Mouse (Mus musculus) stomach, embryonic 16.5 days (tissue): Measurements from ENCODE around the gene Leprot. TPM values are rescaled to one million over a fixed set of nuclear protein-coding genes. Genes with fewer than 3 reads are reported as not detected.

Source experiments
- ATAC-seq: fragments of 200-750 bp; cut with Nextera tagmentation; 2 replicates; pipeline ENCODE4 v1.8.0; 2017; ENCODE audit warnings: moderate number of reproducible peaks, moderate TSS enrichment; ENCODE audit not compliant: insufficient read depth, low FRiP score
- H3K27ac ChIP-seq: fragments of 300-500 bp; sonication (generic); 2 replicates; pipeline ENCODE4 v1.5.1; 2014; ENCODE audit warnings: low read length
- H3K27me3 ChIP-seq: fragments of 300-500 bp; sonication (generic); 2 replicates; pipeline ENCODE4 v1.6.1; 2014; ENCODE audit warnings: low read length, control low read depth, mixed read lengths; ENCODE audit not compliant: control insufficient read depth, insufficient read depth
- H3K36me3 ChIP-seq: fragments of 300-500 bp; sonication (generic); 2 replicates; pipeline ENCODE4 v1.6.1; 2014; ENCODE audit warnings: low read length; ENCODE audit not compliant: control insufficient read depth, insufficient read depth
- H3K4me1 ChIP-seq: fragments of 300-500 bp; sonication (generic); 2 replicates; pipeline ENCODE4 v1.6.1; 2014; ENCODE audit warnings: low read length, control low read depth, mixed read lengths; ENCODE audit not compliant: control insufficient read depth, insufficient read depth
- H3K4me2 ChIP-seq: fragments of 300-500 bp; sonication (generic); 2 replicates; pipeline ENCODE4 v1.6.1; 2014; ENCODE audit warnings: low read depth, low read length, mixed read lengths
- H3K4me3 ChIP-seq: fragments of 300-500 bp; sonication (generic); replicated peaks from 2 replicates; pipeline ENCODE4 v1.5.1; 2014; ENCODE audit warnings: mild to moderate bottlenecking, low read length
- H3K9ac ChIP-seq: fragments of 300-500 bp; sonication (generic); 2 replicates; pipeline ENCODE4 v1.6.1; 2014; ENCODE audit warnings: low read length
- H3K9me3 ChIP-seq: fragments of 300-500 bp; sonication (generic); replicated peaks from 2 replicates; pipeline ENCODE4 v1.6.1; 2016; ENCODE audit warnings: low read length, control low read depth; ENCODE audit not compliant: control insufficient read depth
- WGBS: fragments of 180-500 bp; shearing (Covaris S2); extraction: QIAGEN DNeasy Blood & Tissue Kit; methylation state at CpG from one replicate; pipeline ENCODE4 v1.1.7; 2014; 5-methylcytosine and 5-hydroxymethylcytosine counted together
- polyA plus RNA-seq: library from polyadenylated mRNA; unstranded; fragments of >200 nt; fragmentation: Nextera tagmentation; extraction: Ambion mirVana; gene quantifications from 2 replicates; pipeline ENCODE4 v1.2.1, GENCODE M21; 2015

Leprot gene
- polyA plus RNA-seq, 1 experiment from 2014 or later, result 94.9 TPM

- no peak overlapping the region for H3K4me3 ChIP-seq
- H3K4me2 ChIP-seq, result no peak overlapping the region
- no peaks in the 10 kb centered on the region for H3K4me1 ChIP-seq
- peaks cover 4% of the 10 kb centered on the region for H3K36me3 ChIP-seq
- no peak overlapping the region for H3K9ac ChIP-seq
- no peak for ATAC-seq
- 80% methylated on average over 4 of the region's 4 CpGs for WGBS
- no peaks in the 10 kb centered on the region for H3K9me3 ChIP-seq
- no peaks in the 10 kb centered on the region for H3K27me3 ChIP-seq
- H3K27ac ChIP-seq, result no peak overlapping the region
These were observed 7.4 kb downstream of the Leprot start for GRCm38 (mm10) chr4:101654788-101655414.

GRCm38 (mm10) chr4:101655415-101655790, 7.9 kb downstream of the Leprot start:
- no peak overlapping the region for H3K27ac ChIP-seq
- H3K4me1 ChIP-seq, result no peaks in the 10 kb centered on the region
- peaks cover 4% of the 10 kb centered on the region for H3K36me3 ChIP-seq
- 91% methylated on average over 7 of the region's 7 CpGs for WGBS
- H3K4me2 ChIP-seq, result no peak overlapping the region
- H3K4me3 ChIP-seq, result no peak overlapping the region
- H3K9me3 ChIP-seq, result no peaks in the 10 kb centered on the region
- no peak overlapping the region for H3K9ac ChIP-seq
- H3K27me3 ChIP-seq, result no peaks in the 10 kb centered on the region
- no peak for ATAC-seq

- H3K27ac ChIP-seq, result no peak overlapping the region
- no peak overlapping the region for H3K4me2 ChIP-seq
- H3K27me3 ChIP-seq, result no peaks in the 10 kb centered on the region
- H3K4me1 ChIP-seq, result no peaks in the 10 kb centered on the region
- H3K4me3 ChIP-seq, result no peak overlapping the region
- WGBS, result 86% methylated on average over 15 of the region's 15 CpGs
- ATAC-seq, result no peak
- H3K36me3 ChIP-seq, result peaks cover 8% of the 10 kb centered on the region
- H3K9me3 ChIP-seq, result no peaks in the 10 kb centered on the region
- H3K9ac ChIP-seq, result no peak overlapping the region
These were observed 8.5 kb downstream of the Leprot start for GRCm38 (mm10) chr4:101656056-101656455.

- 41% methylated on average over 6 of the region's 6 CpGs for WGBS
- H3K9me3 ChIP-seq, result no peaks in the 10 kb centered on the region
- H3K9ac ChIP-seq, result no peak overlapping the region
- H3K27ac ChIP-seq, result no peak overlapping the region
- H3K36me3 ChIP-seq, result peaks cover 8% of the 10 kb centered on the region
- no peak overlapping the region for H3K4me2 ChIP-seq
- 0 out of 2 replicates have a peak, but pooled peaks have one; percentile 33 for ATAC-seq
- no peaks in the 10 kb centered on the region for H3K4me1 ChIP-seq
- H3K27me3 ChIP-seq, result no peaks in the 10 kb centered on the region
- H3K4me3 ChIP-seq, result no peak overlapping the region
These were observed 9.5 kb downstream of the Leprot start for GRCm38 (mm10) chr4:101656956-101657570.

- Histone ChIP-seq H3K4me2 (no peak overlapping the region), H3K27me3 (no peaks in the 10 kb centered on the region), H3K9me3 (no peaks in the 10 kb centered on the region), H3K4me1 (no peaks in the 10 kb centered on the region), H3K9ac (no peak overlapping the region), H3K27ac (no peak overlapping the region), H3K36me3 (peaks cover 8% of the 10 kb centered on the region), H3K4me3 (no peak overlapping the region)
- ATAC-seq, result no peak
- WGBS, result 69% methylated on average over 9 of the region's 9 CpGs
These were observed 16.7 kb downstream of the Leprot start for GRCm38 (mm10) chr4:101664160-101664750.

GRCm38 (mm10) chr4:101664766-101665165, 17.2 kb downstream of the Leprot start:
- Histone ChIP-seq H3K4me2 (no peak overlapping the region), H3K36me3 (peaks cover 5% of the 10 kb centered on the region), H3K4me3 (no peak overlapping the region), H3K27ac (no peak overlapping the region), H3K9ac (no peak overlapping the region), H3K27me3 (no peaks in the 10 kb centered on the region), H3K4me1 (no peaks in the 10 kb centered on the region), H3K9me3 (no peaks in the 10 kb centered on the region)
- WGBS, result 90% methylated on average over 4 of the region's 4 CpGs
- ATAC-seq, result no peak

GRCm38 (mm10) chr4:101669161-101669560, 21.6 kb downstream of the Leprot start:
- Histone ChIP-seq H3K4me1 (no peaks in the 10 kb centered on the region), H3K9ac (no peak overlapping the region), H3K4me2 (no peak overlapping the region), H3K36me3 (no peaks in the 10 kb centered on the region), H3K4me3 (no peak overlapping the region), H3K27me3 (no peaks in the 10 kb centered on the region), H3K9me3 (no peaks in the 10 kb centered on the region), H3K27ac (no peak overlapping the region)
- WGBS, result 70% methylated on average over 5 of the region's 5 CpGs
- ATAC-seq, result no peak

GRCm38 (mm10) chr4:101669811-101670210, 22.3 kb downstream of the Leprot start:
- Histone ChIP-seq H3K4me1 (no peaks in the 10 kb centered on the region), H3K4me3 (no peak overlapping the region), H3K9me3 (no peaks in the 10 kb centered on the region), H3K36me3 (no peaks in the 10 kb centered on the region), H3K4me2 (no peak overlapping the region), H3K9ac (no peak overlapping the region), H3K27me3 (no peaks in the 10 kb centered on the region), H3K27ac (no peak overlapping the region)
- no peak for ATAC-seq
- 63% methylated on average over 5 of the region's 5 CpGs for WGBS

- Histone ChIP-seq H3K9me3 (no peaks in the 10 kb centered on the region), H3K27me3 (no peaks in the 10 kb centered on the region), H3K36me3 (no peaks in the 10 kb centered on the region), H3K4me2 (no peak overlapping the region), H3K4me3 (no peak overlapping the region), H3K9ac (no peak overlapping the region), H3K4me1 (no peaks in the 10 kb centered on the region), H3K27ac (no peak overlapping the region)
- ATAC-seq, result no peak
- whole genome bisulfite sequencing, result 64% methylated on average over 5 of the region's 5 CpGs
These were observed 27.3 kb downstream of the Leprot start for GRCm38 (mm10) chr4:101674790-101675189.
